Mouse (Mus musculus): ENCODE measurements around the gene Klhl26. TPM values are rescaled to one million over a fixed set of nuclear protein-coding genes. Genes with fewer than 3 reads are reported as not detected.
A peak's percentile ranks its signal among the peaks of the same experiment; 100 is the strongest.

The Klhl26 gene
- total RNA-seq, 2 experiments from 2014 or later = 2.1 to 4.0 TPM

DNA sequence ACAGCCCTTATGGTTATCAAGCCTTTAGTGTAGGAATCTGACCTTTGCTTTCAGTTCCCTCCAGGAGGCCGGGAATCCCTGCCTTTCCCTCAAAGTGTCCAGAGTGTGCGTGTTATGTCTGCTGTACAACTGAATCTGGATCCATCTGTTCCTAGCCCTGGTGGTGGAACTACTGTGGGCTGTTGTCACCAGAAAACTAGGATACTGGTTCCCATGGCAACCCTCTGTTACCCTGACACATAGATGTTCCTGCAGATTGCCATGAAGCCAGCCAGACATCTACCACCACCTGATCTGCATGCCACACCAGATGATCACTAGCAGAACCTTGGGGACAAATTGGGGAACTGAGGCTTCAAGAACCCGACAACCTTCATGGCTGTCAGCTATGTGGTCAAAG is 5.1 kb upstream of the Klhl26 start:
- ATAC-seq (replicated peaks; ENCODE audit: poor library complexity, severe bottlenecking) = no peak

DNA sequence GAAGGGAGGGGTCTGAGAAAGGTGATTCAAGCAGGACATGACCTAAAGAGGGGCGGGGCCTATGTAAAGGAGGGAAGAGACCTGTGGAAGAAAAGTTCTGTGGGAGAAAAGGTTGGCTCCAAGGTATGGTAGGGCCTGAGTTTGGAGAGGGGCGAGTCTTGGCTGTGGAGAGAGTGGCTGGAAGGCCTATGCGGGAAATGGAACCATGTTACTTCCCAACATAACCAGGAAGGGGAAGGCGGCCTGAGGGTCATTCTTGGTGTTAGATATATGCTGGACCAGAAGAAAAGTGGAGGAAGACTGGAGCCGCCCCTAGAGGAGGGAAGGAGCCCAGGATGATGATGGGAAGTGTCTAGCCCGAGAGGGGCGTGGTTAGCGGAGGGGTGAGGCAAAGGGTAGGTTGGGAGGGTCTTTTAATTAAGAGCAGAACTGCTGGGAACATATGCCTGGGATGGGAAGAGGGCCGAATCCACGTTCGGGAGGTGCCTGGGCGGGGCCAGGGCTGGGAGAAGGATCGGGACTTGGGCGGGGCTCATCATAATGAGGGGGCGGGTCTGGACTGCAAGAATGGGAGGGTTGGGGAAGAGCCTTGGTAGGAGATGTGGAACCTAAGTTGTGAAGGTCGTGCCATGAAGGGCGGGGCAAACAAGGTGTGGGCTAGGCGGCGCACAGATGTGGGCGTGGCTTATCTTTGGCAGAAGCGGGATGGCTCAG is 658 bp upstream of the Klhl26 start:
- ATAC-seq (replicated peaks; ENCODE audit: poor library complexity, severe bottlenecking) = peak; percentile 59

DNA sequence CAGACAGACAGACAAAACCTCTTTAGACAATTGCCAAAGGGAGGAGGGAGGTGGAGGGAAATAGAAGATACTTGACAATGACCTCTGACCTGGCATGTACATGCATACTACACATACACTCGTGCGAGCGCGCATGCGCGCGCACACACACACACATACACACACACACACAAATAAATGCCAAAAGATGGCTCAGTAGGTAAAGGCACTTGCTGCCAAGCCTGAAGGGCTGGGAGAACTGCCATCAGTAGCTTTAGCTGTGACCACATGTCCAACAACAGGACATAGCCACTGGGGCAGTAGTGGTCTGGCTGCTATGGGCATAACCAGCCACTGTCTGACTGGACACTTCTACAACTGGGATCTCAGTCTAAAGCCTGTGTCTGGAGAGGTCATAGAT is 4.9 kb downstream of the Klhl26 start:
- no peak for ATAC-seq (replicated peaks; ENCODE audit: poor library complexity, severe bottlenecking)

DNA sequence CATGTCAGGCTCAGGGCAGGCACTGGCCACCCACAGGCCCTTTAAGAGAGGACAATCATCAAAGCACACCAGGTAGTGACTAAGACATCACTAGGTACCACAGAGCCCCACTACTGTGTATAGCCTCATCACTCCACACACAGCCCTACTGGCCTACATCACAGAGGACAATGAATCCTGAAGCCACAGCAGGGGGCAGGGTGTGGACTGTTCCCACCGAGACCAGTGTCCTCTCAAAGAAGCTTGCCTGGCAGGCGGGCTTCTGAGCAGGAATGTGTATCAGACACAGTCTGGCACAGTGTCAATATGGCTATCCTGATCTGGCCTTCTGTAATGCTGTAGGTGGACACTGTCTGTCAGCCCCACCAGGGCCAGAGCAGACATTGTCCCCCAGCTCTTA is 6.8 kb downstream of the Klhl26 start:
- no peak for ATAC-seq (replicated peaks; ENCODE audit: poor library complexity, severe bottlenecking)

DNA sequence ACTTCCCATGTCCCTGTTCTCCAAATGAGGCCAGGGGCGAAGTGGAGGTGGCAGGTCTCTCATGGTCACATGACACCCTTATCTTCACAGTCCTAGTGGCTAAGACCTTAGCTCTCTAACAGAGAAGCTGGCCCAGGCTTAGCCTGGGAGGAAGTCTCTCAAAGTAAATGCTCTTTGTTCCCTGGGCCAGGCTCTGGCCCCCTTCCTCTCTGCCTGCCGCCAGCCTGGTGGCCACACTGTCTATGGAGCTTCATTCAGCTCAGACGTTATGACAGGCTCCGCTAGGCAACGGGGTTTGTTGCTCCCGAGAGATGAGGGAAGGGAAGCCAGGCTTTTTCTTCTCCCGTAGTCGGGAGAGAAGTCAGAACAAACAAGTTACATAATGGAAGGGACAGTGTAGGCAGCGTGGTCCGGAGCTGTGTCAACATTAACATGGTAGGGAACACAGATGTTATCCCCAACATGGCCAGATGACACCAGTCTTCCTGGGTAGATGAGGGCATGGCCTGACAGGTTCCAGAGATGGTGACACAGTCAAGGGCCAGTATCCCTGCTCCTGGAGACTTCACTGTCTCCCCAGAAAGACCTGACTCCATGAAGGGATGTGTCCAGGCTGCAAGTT is 7.4 kb downstream of the Klhl26 start:
- ATAC-seq (replicated peaks; ENCODE audit: poor library complexity, severe bottlenecking) = peak; percentile 25; the same call in 1 of the 2 replicates

DNA sequence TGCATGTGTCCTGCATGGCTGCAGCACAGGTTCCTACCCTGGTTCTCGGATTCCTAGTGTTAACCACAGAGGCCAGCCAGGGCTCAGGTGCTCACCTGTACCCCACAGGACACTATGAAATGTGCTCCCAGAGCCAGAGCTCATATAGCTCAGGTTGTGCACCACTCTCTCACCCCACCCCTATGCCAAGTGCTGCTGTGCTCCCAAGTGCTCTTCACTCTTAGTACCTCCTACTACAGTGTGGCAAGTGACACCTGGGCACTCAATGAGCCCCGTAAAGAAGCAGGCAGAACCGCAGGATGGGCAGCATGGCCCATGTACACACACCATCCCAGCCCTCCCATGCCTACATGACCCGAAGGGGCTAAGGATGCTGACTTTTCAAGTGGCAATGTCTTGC is 8.0 kb downstream of the Klhl26 start:
- ATAC-seq (replicated peaks; ENCODE audit: poor library complexity, severe bottlenecking) = no peak

DNA sequence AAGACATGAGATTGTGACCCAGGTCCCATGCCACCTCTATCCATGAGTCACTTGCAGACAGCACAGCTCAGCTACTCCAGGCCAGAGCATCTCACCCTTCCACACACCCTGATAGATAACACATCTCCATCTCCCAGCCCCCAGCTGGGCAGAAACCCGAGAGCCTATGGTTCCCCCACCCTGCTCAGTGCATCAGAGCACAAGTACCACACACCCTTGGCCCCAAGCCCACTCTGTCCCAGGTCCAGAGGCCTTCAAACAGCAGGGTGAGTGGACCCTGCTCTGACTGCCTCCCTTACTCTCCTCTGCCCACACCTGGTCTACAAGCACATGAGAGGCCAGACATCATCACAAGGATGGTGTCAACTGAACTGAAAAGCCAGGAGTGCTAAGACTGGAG is 8.9 kb downstream of the Klhl26 start:
- no peak for ATAC-seq (replicated peaks; ENCODE audit: poor library complexity, severe bottlenecking)

DNA sequence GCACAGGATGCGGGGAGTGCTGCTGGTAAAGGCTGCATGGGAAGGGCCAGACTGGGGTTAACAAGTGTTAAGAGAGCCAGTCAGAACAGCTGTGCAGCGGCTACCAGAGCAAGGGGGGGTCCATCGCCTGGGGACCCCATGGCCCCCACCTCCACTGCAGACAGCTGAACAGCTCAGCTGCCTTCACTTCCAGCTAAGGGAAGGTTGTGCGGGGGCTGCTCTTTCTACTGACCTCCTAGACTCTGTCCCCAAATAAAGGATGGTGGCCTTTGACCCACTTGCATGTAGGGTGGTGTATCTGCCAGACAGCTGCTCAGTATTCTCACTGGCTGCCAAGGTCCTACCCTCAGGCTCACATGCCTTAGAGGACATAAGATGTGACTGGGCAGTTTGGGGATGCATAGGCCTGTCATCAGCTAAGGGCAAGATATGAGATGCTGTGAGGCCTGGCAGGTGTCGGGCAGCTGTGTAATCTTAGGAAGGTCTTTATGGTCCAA is 9.5 kb downstream of the Klhl26 start:
- no peak for ATAC-seq (replicated peaks; ENCODE audit: poor library complexity, severe bottlenecking)

DNA sequence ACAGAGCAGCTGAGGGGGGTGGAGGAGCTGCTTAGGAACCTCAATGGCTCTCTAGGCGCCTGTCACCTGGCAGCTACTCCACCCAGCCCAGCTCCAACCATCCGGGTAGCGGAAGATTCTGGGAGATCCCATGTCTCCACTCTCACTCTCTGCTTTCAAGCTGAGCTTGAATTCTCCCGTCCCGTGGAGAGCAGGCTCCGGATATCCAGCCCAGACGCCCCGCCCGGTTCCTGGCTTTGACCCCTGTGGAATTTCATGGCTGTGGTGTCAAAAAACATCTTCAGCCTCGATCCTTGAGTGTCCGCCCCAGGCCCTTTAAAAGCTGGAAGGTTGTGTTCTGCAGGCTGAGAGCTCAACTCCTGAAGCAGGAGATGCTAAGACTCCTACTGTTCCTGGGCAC is 10.0 kb downstream of the Klhl26 start:
- ATAC-seq (replicated peaks; ENCODE audit: poor library complexity, severe bottlenecking) = no peak

DNA sequence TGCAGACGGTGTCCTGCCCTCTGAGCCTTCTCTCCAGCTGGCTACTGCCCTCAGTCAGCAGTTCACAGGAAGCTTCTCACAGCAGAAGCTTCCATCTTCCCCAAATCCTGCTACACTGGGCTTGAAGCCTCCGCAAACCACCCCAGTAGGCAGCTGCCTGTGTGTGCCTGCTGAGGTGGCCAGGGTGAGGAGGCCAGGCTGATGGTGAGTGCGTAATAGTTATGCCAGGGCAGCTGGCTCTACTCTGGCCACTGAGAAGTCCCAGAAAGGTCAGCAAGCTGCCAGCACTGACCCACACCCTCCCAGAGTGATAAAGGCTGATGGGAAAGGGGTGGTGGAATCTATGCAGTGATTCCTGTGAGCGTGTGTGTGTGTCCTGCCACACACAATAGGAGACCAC is 10.5 kb downstream of the Klhl26 start:
- ATAC-seq (replicated peaks; ENCODE audit: poor library complexity, severe bottlenecking) = no peak

DNA sequence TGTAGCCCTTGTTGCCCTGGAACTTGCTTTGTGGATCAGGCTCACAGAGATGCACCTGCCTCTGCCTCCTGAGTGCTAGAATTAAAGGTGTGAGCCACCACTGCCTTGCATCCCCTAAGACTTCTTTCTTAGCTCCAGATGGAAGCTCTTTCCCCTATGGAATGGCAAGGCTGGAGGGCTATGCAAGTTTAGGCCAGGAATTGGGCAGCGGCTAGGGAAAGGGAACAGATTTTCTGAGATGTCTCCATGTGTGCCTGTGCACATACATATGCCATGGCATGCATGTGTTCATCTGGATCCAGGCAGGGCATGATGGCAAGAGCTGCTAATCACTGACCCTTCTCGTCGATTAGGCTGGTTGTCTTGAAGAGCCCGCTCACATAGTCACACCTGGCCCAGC is 11.1 kb downstream of the Klhl26 start:
- no peak for ATAC-seq (replicated peaks; ENCODE audit: poor library complexity, severe bottlenecking)

DNA sequence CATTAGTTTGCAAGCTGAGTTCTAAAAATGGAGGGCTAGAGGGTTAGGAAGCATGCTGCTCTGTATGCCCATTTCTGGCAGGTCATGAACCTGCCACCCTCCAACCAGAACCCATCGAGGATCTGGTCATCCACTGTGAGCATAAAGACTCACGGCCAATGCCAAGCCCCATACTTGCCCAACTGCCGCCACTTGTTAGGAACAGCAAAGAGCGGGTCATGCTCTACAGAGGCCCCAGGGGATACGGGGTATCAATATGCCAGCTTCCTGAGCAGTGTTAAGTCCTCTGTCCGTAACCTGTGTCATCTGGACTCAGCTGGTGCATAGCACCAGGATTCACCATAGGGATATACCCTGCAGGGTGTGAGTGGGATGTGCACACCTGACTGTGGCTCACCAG is 12.6 kb downstream of the Klhl26 start:
- no peak for ATAC-seq (replicated peaks; ENCODE audit: poor library complexity, severe bottlenecking)

DNA sequence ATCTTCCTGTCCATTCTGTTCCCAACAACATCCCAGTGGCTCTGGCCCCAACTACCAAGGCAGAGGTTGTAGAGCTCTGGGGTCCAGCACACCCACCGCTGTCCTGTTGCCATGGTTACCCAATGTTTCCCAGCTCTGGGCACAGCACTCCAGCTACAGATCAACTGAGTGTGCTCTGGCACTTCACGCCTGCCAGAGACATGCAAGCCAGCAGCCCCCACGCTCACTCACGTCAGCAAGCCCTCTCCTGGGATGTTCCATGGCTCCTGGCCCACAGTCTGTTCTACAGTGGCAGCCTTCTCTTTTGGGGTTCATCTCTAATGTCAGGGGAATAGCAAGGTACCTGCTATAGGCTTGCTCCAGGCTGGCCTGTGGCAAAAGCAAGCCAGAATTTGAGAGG is 13.5 kb downstream of the Klhl26 start:
- no peak for ATAC-seq (replicated peaks; ENCODE audit: poor library complexity, severe bottlenecking)

DNA sequence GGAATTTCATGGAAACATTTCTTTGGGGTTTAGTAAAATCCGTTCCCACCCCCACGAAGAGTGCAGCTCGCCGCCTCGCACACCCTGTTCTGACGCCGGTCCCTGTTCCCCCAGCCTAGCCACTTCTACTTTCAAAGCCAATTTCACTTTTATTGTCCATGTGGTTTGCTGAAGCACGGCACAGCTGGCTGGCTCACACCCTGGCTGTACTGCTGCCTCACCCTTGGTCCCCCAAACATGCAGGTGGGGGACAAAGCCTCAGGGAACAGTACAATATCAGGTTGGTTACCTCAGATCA is 14.3 kb downstream of the Klhl26 start:
- no peak for ATAC-seq (replicated peaks; ENCODE audit: poor library complexity, severe bottlenecking)

DNA sequence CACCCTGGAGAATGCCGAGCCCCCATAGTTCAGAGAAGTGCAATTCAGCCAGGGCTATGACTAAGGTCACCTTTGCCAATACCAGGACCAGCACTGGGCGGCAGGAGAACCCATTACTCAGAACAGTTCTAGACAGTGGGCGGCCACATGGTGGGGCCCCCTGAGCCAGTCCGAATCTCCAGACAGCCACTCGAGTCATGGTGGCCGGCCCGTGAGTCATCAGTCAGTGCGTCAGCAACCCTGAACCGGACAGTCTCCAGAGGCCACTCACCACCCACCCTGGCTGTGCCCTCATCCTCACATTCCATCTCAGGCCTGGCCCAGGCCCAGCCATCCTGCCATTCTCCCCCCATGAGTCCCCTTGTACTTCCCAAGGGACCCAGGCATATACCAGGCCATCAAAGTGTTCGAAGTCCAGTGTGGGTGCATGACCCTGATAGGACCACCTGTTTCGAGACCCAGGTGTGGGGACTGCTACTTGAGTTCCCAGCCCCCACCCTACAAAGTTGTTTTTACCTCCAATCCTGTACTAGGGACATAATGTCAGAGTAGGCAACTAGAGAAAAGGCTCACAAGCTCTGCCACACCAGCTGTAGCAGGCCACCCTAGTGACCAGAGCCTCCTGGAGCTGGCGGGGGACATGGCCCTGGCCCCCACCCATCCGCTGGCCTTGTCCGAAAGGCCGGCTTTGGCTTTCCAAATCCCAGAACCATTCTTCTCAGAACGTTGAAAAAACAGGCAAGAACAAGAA is 14.8 kb downstream of the Klhl26 start:
- no peak for ATAC-seq (replicated peaks; ENCODE audit: poor library complexity, severe bottlenecking)

DNA sequence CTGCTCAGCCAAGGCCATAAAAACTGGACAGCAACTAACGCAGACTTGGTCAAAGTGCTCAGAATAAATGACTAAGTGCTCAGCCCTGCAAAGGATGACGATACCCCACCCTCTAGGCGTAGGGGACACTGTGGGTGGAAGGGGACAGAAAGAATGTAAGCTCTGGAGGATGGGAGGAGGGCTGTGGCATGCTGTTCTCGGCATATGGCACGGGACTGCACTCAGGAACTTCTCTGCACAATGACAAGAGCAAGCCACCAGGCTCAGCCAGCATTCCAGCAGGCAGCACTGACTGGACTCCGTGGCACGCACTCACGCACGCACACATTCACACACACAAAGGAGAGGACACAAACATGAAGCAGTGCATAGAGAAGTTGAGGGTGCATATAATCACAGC is 16.2 kb downstream of the Klhl26 start:
- ATAC-seq (replicated peaks; ENCODE audit: poor library complexity, severe bottlenecking) = no peak

DNA sequence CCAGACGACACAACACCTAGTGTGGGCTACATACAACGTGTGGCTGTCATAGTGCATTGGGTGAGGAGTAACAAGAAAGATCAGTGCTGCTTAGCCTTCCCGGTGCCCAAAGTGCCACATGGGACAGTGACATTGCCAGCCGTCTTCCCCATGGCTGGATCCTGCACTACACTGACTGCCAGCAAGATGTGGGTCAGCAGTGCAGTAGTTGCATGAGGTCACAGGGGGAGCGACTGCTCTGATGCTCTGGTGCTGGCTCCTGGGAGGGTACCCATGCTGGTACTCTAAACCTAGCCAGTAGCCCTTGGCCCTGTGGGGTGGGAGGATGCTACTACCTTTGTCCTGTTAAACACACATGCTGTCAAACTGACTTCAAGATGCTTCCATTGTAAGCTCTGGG is 16.6 kb downstream of the Klhl26 start:
- no peak for ATAC-seq (replicated peaks; ENCODE audit: poor library complexity, severe bottlenecking)

DNA sequence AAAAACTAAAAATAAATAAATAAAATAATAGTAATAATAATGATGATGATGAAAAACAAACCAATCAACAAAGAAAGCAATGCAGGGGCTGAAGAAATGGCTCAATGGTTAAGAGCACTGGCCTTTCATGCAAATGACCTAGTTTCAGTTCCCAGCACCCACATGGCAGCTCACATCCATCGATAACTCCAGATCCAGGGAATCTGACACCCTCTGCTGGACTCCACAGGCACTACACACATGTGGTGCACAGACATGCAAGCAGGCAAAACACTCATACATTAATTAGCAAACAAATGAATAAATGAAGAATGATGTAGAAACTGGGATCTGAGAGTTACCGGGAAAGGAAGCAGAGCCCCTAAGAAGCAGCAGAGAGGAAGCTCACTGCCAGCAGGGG is 17.1 kb downstream of the Klhl26 start:
- ATAC-seq (replicated peaks; ENCODE audit: poor library complexity, severe bottlenecking) = no peak

DNA sequence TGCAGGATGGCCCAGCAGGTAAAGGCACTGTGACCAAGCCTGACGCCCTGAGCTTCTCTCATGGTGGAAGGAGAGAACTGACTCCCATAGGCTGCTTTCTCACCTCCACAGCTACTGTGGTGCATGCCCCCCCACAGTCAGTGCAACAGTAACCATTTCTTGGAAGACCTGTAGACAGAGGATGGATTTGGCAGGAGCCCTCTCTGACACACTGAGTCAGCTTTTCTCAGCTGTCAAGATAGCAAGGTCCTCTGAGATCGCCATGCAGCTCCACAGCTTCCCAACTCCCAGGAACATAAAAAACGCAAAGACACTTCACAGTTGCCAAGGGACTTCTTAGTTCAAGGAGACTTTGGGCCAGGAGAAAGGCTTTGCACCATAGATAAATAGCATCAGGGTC is 18.3 kb downstream of the Klhl26 start:
- ATAC-seq (replicated peaks; ENCODE audit: poor library complexity, severe bottlenecking) = no peak

DNA sequence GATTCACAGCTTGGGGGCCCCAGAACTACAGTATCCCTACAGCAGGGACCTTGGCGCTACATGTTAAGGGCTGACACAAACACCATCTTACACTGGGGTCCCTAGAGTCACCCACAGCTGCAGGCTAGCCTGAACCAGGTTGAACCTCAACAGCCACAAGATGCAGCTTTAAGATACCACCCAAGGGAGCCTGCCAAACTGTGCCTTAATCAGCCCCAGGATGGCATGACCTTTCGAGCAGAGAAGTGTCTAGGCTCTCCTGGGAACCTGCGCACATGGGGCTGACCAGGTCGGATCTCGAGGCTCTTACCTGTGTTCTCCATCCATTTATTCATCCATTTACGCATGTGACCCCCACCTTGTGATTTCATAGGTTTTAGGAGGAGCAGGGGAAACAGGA is 18.9 kb downstream of the Klhl26 start:
- ATAC-seq (replicated peaks; ENCODE audit: poor library complexity, severe bottlenecking) = no peak

DNA sequence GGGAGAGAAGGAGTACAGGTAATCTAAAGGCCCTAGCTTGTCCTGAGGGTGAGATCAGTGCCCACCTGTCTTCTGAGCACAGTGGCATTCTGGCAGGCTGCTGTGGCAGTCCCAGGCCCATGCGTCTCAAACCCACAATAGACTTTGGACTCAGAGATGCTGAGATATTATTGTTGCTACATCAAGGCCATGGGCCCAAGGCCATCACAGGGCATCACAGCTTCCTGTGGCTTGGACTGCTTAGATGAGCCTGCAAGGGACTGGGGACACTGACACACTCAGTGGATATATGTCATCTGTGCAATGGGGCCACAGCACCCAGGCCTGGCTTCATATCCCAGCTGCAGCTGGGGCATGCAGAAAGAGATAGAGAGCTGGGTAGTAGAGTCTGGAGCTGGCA is 19.8 kb downstream of the Klhl26 start:
- no peak for ATAC-seq (replicated peaks; ENCODE audit: poor library complexity, severe bottlenecking)

DNA sequence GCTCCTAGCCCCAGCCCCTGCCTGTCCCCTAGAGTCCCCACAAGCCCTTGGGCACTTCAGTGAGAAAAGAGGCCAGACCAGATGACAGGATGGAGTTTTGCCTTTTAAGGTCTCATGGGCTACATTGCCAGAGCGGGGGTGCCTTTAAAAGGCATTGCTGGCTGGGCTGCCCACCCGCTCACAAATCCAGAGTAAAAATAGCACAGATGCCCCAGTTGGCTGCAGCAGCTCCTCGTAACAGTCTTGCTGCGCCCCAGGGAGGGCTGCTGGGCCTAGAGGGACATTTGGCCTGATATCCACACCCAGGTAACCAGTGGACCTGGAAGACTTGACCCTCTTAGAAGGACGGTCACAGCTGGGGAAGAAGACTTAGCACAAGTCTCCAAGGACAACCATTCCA is 22.9 kb downstream of the Klhl26 start:
- no peak for ATAC-seq (replicated peaks; ENCODE audit: poor library complexity, severe bottlenecking)
